Comparison of ENCODE assay signal across 13 mouse cellular contexts in the genomic region with DNA sequence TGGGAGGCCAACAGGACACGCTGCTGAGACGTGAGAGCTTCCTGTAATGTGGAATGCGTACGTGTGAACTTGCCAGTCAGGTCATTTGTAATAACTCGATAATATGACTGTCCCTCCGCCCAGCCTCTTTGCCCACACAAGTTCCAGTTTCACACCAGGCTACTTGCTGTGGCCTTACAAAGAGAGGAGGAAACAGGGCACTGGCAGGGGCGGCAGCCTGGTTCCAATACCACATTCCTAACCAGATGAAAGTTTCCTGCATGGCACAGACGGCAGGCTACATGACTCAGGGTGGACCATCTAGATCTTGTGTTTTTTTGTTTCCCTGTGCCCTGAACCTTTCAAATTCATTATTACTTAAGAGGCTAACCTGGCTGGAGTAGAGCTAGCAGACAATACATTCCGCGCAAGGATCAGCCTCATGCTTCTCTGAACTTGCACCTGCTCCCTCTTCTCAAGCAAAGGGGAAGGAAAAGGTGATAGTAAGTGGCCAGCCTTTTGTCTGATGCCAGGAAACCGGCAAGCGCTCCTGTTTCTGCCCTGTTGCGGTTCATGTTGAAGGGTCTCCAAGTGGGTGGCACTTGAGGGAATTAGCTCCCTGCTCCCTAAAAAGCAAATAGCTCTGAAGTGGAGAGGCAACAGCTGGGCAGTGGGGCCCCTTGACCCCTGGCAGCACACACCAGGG.
A peak's percentile ranks its signal among the peaks of the same experiment; 100 is the strongest.
DNase-seq lines count a peak whose midpoint lies in the region; ATAC-seq and TF ChIP-seq lines count a peak whose summit lies in the region.
"Had no signal": no experiment of that assay in that cellular context is flagged by ENCODE, and none has a peak within 500 bp of the region (broad histone marks: within the 10 kb centered on the region; RNA-seq: fewer than 3 reads in every experiment).

No protein-coding gene starts in this region.

- H3K4me1 ChIP-seq in lung, embryonic 16.5 days (replicated peaks; ENCODE audit: control insufficient read depth, insufficient read depth, low read length), result peaks cover 27% of the 10 kb centered on the region

- H3K4me2 ChIP-seq in lung, embryonic 16.5 days (ENCODE audit: low read depth, low read length), result peak overlapping the region; percentile 21; the same call in 1 of the 2 replicates
- peak overlapping the region; percentile 18 for H3K4me2 ChIP-seq in myocyte (ENCODE audit: low read depth)

- DNase-seq in heart, adult 11 months, result peak; percentile 80
- DNase-seq in heart, adult 18-20 months, result no peak
- no peak for DNase-seq in lung, adult 18-20 months
- no peak for DNase-seq in spleen, adult 18-20 months
- no peak for DNase-seq in adrenal gland, adult 18-20 months (ENCODE audit: low spot score in 2 of 2)
- DNase-seq: B cell, adult 2 months; gastrocnemius, adult 2 months; left cerebral cortex, postnatal 4 days had no signal

- 32% methylated on average over 13 of the region's 13 CpGs for WGBS in lung, embryonic 16.5 days

- H3K4me3 ChIP-seq in lung, embryonic 16.5 days (ENCODE audit: low read length), result no peak overlapping the region
- H3K4me3 ChIP-seq in myocyte, result no peak overlapping the region
- H3K4me3 ChIP-seq: gastrocnemius, adult 2 months; megakaryocyte, embryonic 14.5 days had no signal

- H3K9me3 ChIP-seq in lung, embryonic 16.5 days (ENCODE audit: control insufficient read depth, low read length), result no peaks in the 10 kb centered on the region; the same call in 1 of the 2 replicates

- ATAC-seq in lung, embryonic 16.5 days (ENCODE audit: low read depth), result peak; percentile 58
- ATAC-seq in granulocyte monocyte progenitor cell, adult 5-6 weeks (replicated peaks; ENCODE audit: poor library complexity, severe bottlenecking), result peak; percentile 58
- ATAC-seq: Patski had no signal

- no peaks in the 10 kb centered on the region for H3K27me3 ChIP-seq in lung, embryonic 16.5 days (ENCODE audit: control insufficient read depth, insufficient read depth, low read depth, low read length)
- no peaks in the 10 kb centered on the region for H3K27me3 ChIP-seq in myocyte (ENCODE audit: control insufficient read depth, insufficient read depth, insufficient read length)
- H3K27me3 ChIP-seq: megakaryocyte, embryonic 14.5 days; Patski had no signal

- H3K27ac ChIP-seq in lung, embryonic 16.5 days (ENCODE audit: low read length), result peak overlapping the region; percentile 36; the same call in 1 of the 2 replicates
- H3K27ac ChIP-seq: gastrocnemius, adult 2 months had no signal

- TF ChIP-seq POLR2A in myocyte (IDR thresholded peaks at IDR 0.05; ENCODE audit: insufficient read length, low read depth), result no peak

- no peak overlapping the region for H3ac ChIP-seq in myocyte (ENCODE audit: control insufficient read depth, insufficient read length)

- H3K9ac ChIP-seq in lung, embryonic 16.5 days (ENCODE audit: low read length), result no peak overlapping the region

- H3K79me2 ChIP-seq in myocyte (ENCODE audit: control insufficient read depth, insufficient read depth), result no peaks in the 10 kb centered on the region

- no peaks in the 10 kb centered on the region for H3K36me3 ChIP-seq in lung, embryonic 16.5 days (ENCODE audit: control insufficient read depth, insufficient read depth, low read length)
- no peaks in the 10 kb centered on the region for H3K36me3 ChIP-seq in myocyte (ENCODE audit: control insufficient read depth, insufficient read depth)

TF ChIP-seq in myocyte, 11 proteins besides CTCF, POLR2A, EP300 and RAD21:
- TF ChIP-seq MAX (IDR thresholded peaks at IDR 0.05; ENCODE audit: low read depth) (no peak), E2F4 (IDR thresholded peaks at IDR 0.05; ENCODE audit: insufficient read depth) (no peak), POLR2AphosphoS2 (IDR thresholded peaks at IDR 0.05; ENCODE audit: insufficient read length, low read depth) (no peak), MYOD1 (IDR thresholded peaks at IDR 0.05; ENCODE audit: control insufficient read depth in 1 of 3, insufficient read length in 2 of 3, low read depth in 2 of 3) (peak in 1 of 3 experiments; percentile 61), MYOG (IDR thresholded peaks at IDR 0.05; ENCODE audit: control insufficient read depth in 1 of 3, insufficient read depth in 1 of 3, insufficient read length in 2 of 3, low read depth in 2 of 3) (peak in 1 of 3 experiments; percentile 58)
